Mouse (Mus musculus) forebrain, embryonic 16.5 days (tissue): ENCODE measurements at regions not wholly inside any gene's neighbourhood (a gene's known extent, or its start where the extent isn't known, plus 50 kb on each side); places are given as distances from the start of the nearest gene placed in this dataset.
A peak's percentile ranks its signal among the peaks of the same experiment; 100 is the strongest.

Source experiments
- ATAC-seq: fragments of 200-750 bp; cut with Nextera tagmentation; 2 replicates; pipeline ENCODE4 v1.8.0; 2017; ENCODE audit warnings: mild to moderate bottlenecking, moderate library complexity
- H3K27ac ChIP-seq: fragments of 300-500 bp; sonication (generic); 2 replicates; pipeline ENCODE4 v1.5.1; 2014; ENCODE audit warnings: low read length, control low read depth
- H3K27me3 ChIP-seq: fragments of 300-500 bp; sonication (generic); replicated peaks from 2 replicates; pipeline ENCODE4 v1.6.1; 2014; ENCODE audit warnings: low read length; ENCODE audit not compliant: control insufficient read depth, insufficient read depth
- H3K36me3 ChIP-seq: fragments of 300-500 bp; sonication (generic); 2 replicates; pipeline ENCODE4 v1.6.1; 2014; ENCODE audit not compliant: control insufficient read depth, insufficient read depth
- H3K4me1 ChIP-seq: fragments of 300-500 bp; sonication (generic); replicated peaks from 2 replicates; pipeline ENCODE4 v1.6.1; 2014; ENCODE audit warnings: low read length; ENCODE audit not compliant: control insufficient read depth, insufficient read depth
- H3K4me2 ChIP-seq: fragments of 300-500 bp; sonication (generic); 2 replicates; pipeline ENCODE4 v1.6.1; 2014; ENCODE audit warnings: mild to moderate bottlenecking, low read length, control low read depth
- H3K4me3 ChIP-seq: fragments of 300-500 bp; sonication (generic); replicated peaks from 2 replicates; pipeline ENCODE4 v1.5.1; 2014; ENCODE audit warnings: mild to moderate bottlenecking, low read length, control low read depth
- H3K9ac ChIP-seq: fragments of 300-500 bp; sonication (generic); replicated peaks from 2 replicates; pipeline ENCODE4 v1.6.1; 2014; ENCODE audit warnings: low read depth, low read length, control low read depth
- H3K9me3 ChIP-seq: fragments of 300-500 bp; sonication (generic); 2 replicates; pipeline ENCODE4 v1.6.1; 2016; ENCODE audit warnings: low read length; ENCODE audit not compliant: control insufficient read depth
- WGBS: fragments of 180-500 bp; shearing (Covaris S2); extraction: QIAGEN DNeasy Blood & Tissue Kit; methylation state at CpG from one replicate; pipeline ENCODE4 v1.1.7; 2014; 5-methylcytosine and 5-hydroxymethylcytosine counted together

- no peak overlapping the region for H3K9ac ChIP-seq
- no peak overlapping the region for H3K27ac ChIP-seq
- no peak for ATAC-seq
Observed at GRCm38 (mm10) chr8:35256958-35257357, 508.6 kb upstream of the Gm19410 start.

DNA sequence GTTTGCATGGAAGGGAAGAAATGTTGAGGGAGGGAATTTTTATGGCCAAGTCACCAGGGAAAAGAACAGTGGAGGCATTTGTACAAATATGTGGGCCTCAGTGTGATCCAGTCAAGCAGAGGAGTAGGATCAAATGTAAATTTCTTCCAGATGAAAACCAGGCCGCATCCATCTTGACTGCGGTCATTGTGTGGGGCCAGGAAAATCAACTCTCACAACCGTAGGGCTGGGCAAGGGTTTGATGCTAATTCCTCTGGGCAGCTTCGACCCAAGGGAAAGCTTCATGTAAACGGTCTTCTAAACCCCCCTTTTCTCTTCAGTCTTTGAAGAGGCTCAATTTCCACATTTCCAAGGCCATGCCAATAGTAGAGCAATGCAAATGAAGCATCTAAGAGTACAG, 497.4 kb upstream of the Gm19410 start:
- Histone ChIP-seq H3K27me3 (no peaks in the 10 kb centered on the region), H3K4me2 (no peak overlapping the region), H3K9me3 (no peaks in the 10 kb centered on the region), H3K9ac (no peak overlapping the region), H3K36me3 (no peaks in the 10 kb centered on the region), H3K27ac (no peak overlapping the region), H3K4me1 (no peaks in the 10 kb centered on the region), H3K4me3 (no peak overlapping the region)
- WGBS, result 82% methylated on average over 5 of the region's 5 CpGs
- ATAC-seq, result no peak

More at GRCm38 (mm10) chr8:35256958-35257357, 508.6 kb upstream of the Gm19410 start:
- Histone ChIP-seq H3K27me3 (no peaks in the 10 kb centered on the region), H3K4me1 (no peaks in the 10 kb centered on the region), H3K4me3 (no peak overlapping the region), H3K9me3 (no peaks in the 10 kb centered on the region), H3K4me2 (no peak overlapping the region), H3K36me3 (no peaks in the 10 kb centered on the region)
- 57% methylated on average over 4 of the region's 4 CpGs for WGBS

GRCm38 (mm10) chr8:35268986-35269385, 496.6 kb upstream of the Gm19410 start:
- Histone ChIP-seq H3K4me2 (no peak overlapping the region), H3K9ac (no peak overlapping the region), H3K9me3 (no peaks in the 10 kb centered on the region), H3K4me1 (no peaks in the 10 kb centered on the region), H3K4me3 (no peak overlapping the region), H3K36me3 (no peaks in the 10 kb centered on the region), H3K27me3 (no peaks in the 10 kb centered on the region), H3K27ac (no peak overlapping the region)
- WGBS, result 97% methylated on average over 2 of the region's 2 CpGs
- no peak for ATAC-seq

DNA sequence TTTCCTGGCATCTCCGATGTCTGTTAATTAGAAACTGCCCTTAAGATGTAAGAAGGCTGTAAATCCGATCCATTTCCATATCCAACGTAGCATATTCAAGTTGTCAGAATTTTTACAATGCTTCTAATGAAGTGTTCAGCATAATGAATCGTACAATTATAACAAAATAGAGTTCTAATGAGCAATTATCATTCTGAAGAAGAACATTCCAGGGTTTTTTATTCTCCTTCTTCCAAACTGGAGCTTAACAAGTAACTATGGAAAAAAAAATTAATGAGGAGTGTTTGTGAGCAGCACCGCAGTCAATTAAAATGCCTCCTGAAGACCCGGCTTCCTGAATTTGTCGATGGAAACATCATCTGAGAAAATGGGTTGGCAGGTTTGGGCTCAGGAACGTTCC, 489.6 kb upstream of the Gm19410 start:
- Histone ChIP-seq H3K27ac (peak overlapping the region; percentile 56; the same call in 1 of the 2 replicates), H3K36me3 (no peaks in the 10 kb centered on the region), H3K9ac (no peak overlapping the region), H3K4me3 (no peak overlapping the region), H3K9me3 (no peaks in the 10 kb centered on the region), H3K27me3 (no peaks in the 10 kb centered on the region), H3K4me1 (peaks cover 7% of the 10 kb centered on the region), H3K4me2 (peak overlapping the region; percentile 8; the same call in 1 of the 2 replicates)
- WGBS, result 12% methylated on average over 8 of the region's 8 CpGs
- ATAC-seq, result peak; percentile 54

- Histone ChIP-seq H3K36me3 (no peaks in the 10 kb centered on the region), H3K27ac (peak overlapping the region; percentile 56; the same call in 1 of the 2 replicates), H3K4me1 (peaks cover 7% of the 10 kb centered on the region), H3K9me3 (no peaks in the 10 kb centered on the region), H3K27me3 (no peaks in the 10 kb centered on the region), H3K4me2 (no peak overlapping the region; the same call in 1 of the 2 replicates), H3K4me3 (no peak overlapping the region), H3K9ac (no peak overlapping the region)
- ATAC-seq, result peak; percentile 61
- WGBS, result 30% methylated on average over 7 of the region's 7 CpGs
Observed at GRCm38 (mm10) chr8:35276460-35276859, 489.1 kb upstream of the Gm19410 start.

- Histone ChIP-seq H3K36me3 (no peaks in the 10 kb centered on the region), H3K9ac (no peak overlapping the region), H3K27ac (no peak overlapping the region), H3K4me1 (peaks cover 13% of the 10 kb centered on the region), H3K4me3 (no peak overlapping the region), H3K4me2 (no peak overlapping the region), H3K9me3 (no peaks in the 10 kb centered on the region), H3K27me3 (no peaks in the 10 kb centered on the region)
- ATAC-seq, result no peak
- 94% methylated on average over 8 of the region's 8 CpGs for WGBS
Observed at GRCm38 (mm10) chr8:35278946-35279345, 486.6 kb upstream of the Gm19410 start.

- no peak overlapping the region for H3K27ac ChIP-seq
- ATAC-seq, result no peak
- no peak overlapping the region for H3K4me3 ChIP-seq
- peaks cover 10% of the 10 kb centered on the region for H3K4me1 ChIP-seq
- H3K27me3 ChIP-seq, result no peaks in the 10 kb centered on the region
- H3K9me3 ChIP-seq, result no peaks in the 10 kb centered on the region
- H3K36me3 ChIP-seq, result no peaks in the 10 kb centered on the region
- H3K9ac ChIP-seq, result no peak overlapping the region
- WGBS, result 84% methylated on average over 6 of the region's 6 CpGs
- H3K4me2 ChIP-seq, result no peak overlapping the region
Observed at GRCm38 (mm10) chr8:35280741-35281140, 484.8 kb upstream of the Gm19410 start.

- H3K27me3 ChIP-seq, result no peaks in the 10 kb centered on the region
- H3K36me3 ChIP-seq, result no peaks in the 10 kb centered on the region
- peaks cover 6% of the 10 kb centered on the region; the same call in 1 of the 2 replicates for H3K4me1 ChIP-seq
- no peak overlapping the region for H3K9ac ChIP-seq
- H3K4me2 ChIP-seq, result no peak overlapping the region
- WGBS, result 54% methylated on average over 9 of the region's 9 CpGs
- H3K27ac ChIP-seq, result no peak overlapping the region
- peak; percentile 59; the same call in 1 of the 2 replicates for ATAC-seq
- no peak overlapping the region for H3K4me3 ChIP-seq
- H3K9me3 ChIP-seq, result no peaks in the 10 kb centered on the region
Observed at GRCm38 (mm10) chr8:35283366-35283765, 482.2 kb upstream of the Gm19410 start.

DNA sequence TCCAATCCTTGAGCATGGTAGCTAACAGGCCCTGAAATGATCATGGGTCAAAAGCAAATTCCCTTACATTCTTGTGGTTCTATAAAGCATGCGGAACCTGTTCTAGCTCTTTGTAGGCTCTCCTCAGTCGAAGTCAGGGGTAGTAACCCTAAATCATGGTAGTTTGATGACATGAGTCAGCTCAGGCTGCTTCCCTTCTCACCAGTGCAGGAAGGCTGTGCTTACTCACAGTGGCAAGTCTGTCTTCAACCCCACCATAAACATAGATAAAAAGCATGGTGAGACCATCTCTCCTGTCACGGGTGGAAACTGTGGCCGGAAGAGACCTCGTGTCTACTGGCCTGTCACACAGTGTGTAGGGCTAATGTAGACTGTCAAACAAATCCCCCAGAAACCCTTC, 476.6 kb upstream of the Gm19410 start:
- Histone ChIP-seq H3K27me3 (no peaks in the 10 kb centered on the region), H3K36me3 (no peaks in the 10 kb centered on the region), H3K4me2 (no peak overlapping the region), H3K4me1 (no peaks in the 10 kb centered on the region), H3K9me3 (no peaks in the 10 kb centered on the region), H3K4me3 (no peak overlapping the region), H3K27ac (no peak overlapping the region), H3K9ac (no peak overlapping the region)
- ATAC-seq, result no peak
- 74% methylated on average over 5 of the region's 5 CpGs for WGBS

GRCm38 (mm10) chr8:35289967-35290366, 475.6 kb upstream of the Gm19410 start:
- no peak for ATAC-seq
- 85% methylated on average over 4 of the region's 4 CpGs for WGBS

More at GRCm38 (mm10) chr8:35289967-35290366, 475.6 kb upstream of the Gm19410 start:
- no peaks in the 10 kb centered on the region for H3K9me3 ChIP-seq
- H3K4me1 ChIP-seq, result no peaks in the 10 kb centered on the region
- no peaks in the 10 kb centered on the region for H3K27me3 ChIP-seq
- H3K9ac ChIP-seq, result no peak overlapping the region
- H3K4me3 ChIP-seq, result no peak overlapping the region
- no peaks in the 10 kb centered on the region for H3K36me3 ChIP-seq
- H3K4me2 ChIP-seq, result no peak overlapping the region
- H3K27ac ChIP-seq, result no peak overlapping the region
